Mouse (Mus musculus) A20 (cell line): ENCODE data around the gene Mrpl58.
"Not testable (repeated sequence)": the region's sequence is repeated elsewhere in the genome, so short reads cannot be mapped to it uniquely, and the experiment has no call there.

ENCODE experiments used
- DNase-seq: peaks from one replicate; pipeline ENCODE4 v3.0.0-alpha.2; 2011; ENCODE audit warnings: low read depth, low spot score

Gene Mrpl58

GRCm38 (mm10) chr11:115381743-115382539 lies 21.6 kb upstream of the Mrpl58 start, which contains the start of gene Cdr2l:
Gene Cdr2l, plus strand, starts transcription at chr11:115381916.
- DNase-seq = no peak

DNA sequence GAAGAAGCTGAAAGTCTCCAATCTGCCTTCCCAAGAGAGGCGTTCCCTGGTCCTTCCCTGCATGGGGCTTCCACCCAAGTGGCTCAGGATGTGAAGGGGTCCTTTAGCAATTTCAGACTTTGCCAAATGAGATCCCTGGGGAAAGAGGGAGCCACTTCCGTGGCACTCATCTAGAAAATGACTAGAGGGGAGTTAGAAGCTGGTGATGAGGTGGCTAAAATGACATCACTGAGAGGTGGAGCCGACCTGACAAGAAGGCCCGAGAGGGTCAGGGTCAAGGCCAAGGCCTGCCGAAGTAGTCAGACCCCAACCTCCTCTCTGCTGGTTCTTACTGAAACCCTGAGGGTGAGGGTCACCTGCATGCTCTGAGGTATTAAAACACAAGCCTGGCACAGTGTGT lies 20.7 kb upstream of the Mrpl58 start:
- no peak for DNase-seq

DNA sequence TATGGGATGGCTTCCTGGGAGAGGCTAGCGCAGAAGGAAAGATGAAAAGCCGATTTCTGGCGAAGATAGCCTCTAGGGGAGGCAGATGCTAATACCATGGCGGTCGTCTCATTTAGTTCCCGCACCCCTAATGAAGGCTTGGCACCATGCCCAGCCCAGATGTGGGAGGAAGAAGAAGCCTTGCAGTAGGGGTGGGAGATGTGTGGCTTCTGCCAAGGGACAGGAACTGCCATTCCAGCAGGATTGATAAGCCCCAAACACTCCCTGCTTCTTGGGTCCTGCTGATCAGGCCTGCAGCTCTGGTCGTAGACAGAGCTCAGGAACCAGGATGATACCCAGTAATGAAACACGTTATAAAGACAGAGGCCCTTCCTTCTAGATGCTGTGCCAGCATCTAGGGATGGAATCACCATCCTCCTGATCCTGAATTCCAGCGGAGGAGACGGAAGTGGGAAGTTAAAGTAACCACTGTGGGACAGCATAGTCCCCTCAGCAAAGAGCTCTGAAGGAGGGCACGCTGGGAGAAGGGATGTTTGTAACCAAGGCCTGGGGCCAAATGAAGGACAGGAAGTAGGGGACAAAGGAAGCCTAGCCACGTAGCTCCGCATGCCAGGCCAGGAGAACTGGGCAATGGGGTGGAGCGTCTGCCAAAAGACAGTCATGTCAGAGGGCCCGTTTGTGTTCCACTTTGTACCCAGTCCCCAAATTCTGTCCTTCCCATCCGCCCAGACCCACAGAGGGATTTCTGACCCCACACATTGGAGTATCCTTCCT lies 19.7 kb upstream of the Mrpl58 start:
- DNase-seq = no peak

- DNase-seq = no peak
Observed at GRCm38 (mm10) chr11:115384587-115384986, 19.0 kb upstream of the Mrpl58 start.

GRCm38 (mm10) chr11:115386859-115387258 lies 16.7 kb upstream of the Mrpl58 start:
- DNase-seq = not testable (repeated sequence)

GRCm38 (mm10) chr11:115391358-115391757 lies 12.2 kb upstream of the Mrpl58 start:
- DNase-seq = no peak

- DNase-seq = no peak
Observed at GRCm38 (mm10) chr11:115393721-115394325, 9.7 kb upstream of the Mrpl58 start.

- no peak for DNase-seq
Observed at GRCm38 (mm10) chr11:115398085-115398484, 5.5 kb upstream of the Mrpl58 start.

GRCm38 (mm10) chr11:115400126-115400525 lies 3.4 kb upstream of the Mrpl58 start:
- DNase-seq = no peak

DNA sequence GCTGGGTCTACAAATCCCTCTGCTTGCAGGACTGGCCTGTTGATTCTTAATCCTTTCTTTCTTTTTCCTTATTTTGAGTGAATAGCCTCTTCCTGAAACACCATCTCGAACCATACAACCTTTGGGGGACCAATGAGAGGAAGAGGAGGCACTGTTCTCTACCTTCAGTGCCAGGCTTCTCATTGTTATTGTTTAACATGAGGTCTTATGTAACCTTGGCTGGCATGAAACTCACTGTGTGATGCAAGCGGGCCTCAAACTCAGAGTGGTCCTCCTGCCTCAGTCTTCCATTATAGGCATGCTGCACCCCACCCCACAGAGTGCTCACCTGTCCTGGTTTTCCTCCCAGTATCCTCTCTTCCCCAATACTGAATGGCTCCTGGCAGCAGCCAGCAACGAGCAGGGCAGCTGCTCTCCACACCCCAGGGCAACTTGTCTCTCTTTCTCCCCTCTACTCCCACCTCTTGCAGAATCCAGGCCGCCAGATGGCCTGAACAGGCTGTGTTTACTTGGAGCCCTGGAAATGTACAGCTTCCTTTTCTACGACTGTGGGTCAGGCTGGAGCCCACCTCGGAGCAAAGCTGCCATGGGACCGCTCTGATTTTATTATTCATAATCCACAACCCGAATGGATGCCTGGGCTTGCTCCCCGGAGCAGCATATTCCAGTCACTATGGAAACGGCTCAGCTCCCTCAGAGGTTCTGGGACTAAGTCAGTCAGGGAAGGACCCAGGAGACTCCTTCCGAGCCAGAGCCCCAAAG lies 2.7 kb upstream of the Mrpl58 start:
- DNase-seq = no peak

- DNase-seq = no peak
Observed at GRCm38 (mm10) chr11:115405723-115406122, 2.2 kb downstream of the Mrpl58 start.

GRCm38 (mm10) chr11:115406858-115407401 lies 3.4 kb downstream of the Mrpl58 start:
- DNase-seq = no peak

DNA sequence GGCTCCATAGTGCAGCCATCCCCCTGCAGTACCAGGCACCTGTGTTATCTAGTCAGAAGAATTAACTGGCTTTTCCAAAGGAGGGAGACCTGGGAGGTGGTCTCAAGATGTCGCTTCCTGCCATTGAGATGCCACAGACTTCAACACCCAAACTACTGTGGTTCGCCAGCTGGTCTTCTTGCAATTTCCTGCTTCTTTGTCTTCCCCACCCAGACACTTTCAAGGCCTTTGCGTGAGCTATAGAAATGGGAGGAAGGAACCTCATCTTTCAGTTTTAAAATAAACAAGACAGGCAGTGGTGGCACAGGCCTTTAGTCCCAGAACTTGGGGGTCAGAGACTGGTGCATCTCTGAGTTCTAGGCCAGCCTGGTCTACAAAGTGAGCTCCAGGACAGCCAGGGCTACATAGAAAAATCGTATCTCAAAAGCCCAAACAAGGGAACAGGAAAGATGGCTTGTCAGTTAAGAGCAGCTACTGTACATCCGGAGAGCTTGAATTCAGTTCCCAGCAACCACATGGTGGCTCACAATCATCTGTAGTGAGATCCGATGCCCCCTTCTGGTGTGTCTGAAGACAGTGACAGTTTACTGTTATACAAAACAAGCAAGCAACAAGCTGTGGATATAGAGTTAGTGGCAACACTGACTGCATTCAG lies 4.8 kb downstream of the Mrpl58 start:
- no peak for DNase-seq

- DNase-seq = no peak
Observed at GRCm38 (mm10) chr11:115409556-115409955, 6.0 kb downstream of the Mrpl58 start.

- DNase-seq = peak; percentile 97
Observed at GRCm38 (mm10) chr11:115419531-115420237, 16.1 kb downstream of the Mrpl58 start, which contains the start of the genes Atp5h and Kctd2. Gene Atp5h, minus strand, starts transcription at chr11:115419962. Gene Kctd2, plus strand, starts transcription at chr11:115420128.

DNA sequence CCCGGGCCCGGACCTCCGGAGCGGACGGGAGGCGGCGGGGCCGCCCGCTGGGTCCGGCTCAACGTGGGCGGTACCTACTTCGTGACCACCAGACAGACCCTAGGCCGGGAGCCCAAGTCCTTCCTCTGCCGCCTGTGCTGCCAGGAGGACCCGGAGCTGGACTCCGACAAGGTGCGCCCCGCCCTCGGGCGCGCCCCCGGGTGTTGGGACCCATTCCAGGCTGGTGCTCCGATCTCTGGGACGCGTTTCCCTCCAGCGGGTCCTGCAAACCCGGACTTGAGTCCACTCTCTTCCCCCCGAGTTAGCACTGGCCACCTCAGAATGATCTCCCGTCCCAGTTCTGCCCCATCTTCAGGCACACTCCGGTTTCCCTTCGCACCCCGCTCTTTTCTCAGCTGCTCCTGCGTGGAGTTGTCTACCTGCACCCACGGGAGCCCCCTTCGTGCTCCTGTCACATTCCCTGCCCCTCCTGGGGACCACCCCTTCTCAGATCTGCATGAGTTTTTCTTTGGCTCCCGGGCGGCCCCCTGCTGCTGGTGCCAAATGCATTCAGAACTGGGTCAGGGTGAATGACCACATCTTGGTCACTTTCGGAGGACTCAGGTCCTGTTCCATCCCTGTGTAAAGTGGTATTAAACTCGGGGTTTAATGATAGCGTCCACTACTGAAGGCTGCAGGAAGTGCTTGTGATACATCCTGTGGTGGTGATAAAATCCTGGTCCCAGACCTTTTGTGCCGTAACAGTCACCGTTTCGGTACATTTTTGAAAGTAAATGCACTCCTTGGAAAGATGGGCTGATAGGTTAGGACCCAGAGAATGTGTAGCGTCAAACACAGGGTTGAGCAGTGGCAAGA lies 17.0 kb downstream of the Mrpl58 start:
- peak; percentile 42 for DNase-seq

GRCm38 (mm10) chr11:115421328-115421727 lies 17.8 kb downstream of the Mrpl58 start:
- DNase-seq = no peak

DNA sequence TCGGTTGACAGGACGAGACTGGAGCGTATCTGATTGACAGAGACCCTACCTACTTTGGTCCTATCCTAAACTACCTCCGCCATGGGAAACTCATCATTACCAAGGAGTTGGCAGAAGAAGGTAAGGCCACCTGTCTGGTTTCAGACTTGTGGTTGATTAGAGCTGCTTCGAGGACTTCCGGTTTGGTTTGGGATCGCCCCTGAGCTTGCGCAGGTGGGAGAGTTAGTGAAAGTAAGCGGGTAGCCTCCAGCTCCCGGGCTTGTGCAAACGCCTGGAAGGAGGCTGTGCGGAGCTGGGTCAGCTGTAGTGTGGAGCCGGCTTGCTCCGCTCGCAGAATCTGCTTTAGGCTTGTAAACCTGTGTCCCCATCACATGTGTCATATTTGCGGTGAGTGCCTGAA lies 18.4 kb downstream of the Mrpl58 start:
- DNase-seq = no peak

DNA sequence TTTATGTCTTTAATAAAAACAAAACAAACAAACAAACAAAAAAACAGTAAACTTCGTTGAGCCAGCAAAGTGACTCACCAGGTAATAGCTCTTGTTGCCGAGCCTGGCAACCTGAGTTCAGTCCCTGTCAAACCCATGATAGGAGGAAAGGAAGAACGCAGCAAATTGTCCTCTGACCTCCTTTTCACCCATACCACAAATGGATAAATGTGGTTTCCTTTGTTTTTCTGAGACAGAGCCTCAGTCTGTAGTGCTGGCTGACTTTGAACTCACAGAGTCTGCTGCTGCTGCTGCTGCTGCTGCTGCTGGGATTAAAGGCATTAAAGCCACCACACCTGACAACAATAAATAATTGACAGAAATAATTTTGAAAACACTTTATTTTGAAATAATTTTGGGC lies 19.5 kb downstream of the Mrpl58 start:
- no peak for DNase-seq
